Mouse (Mus musculus) kidney, embryonic 16.5 days (tissue): ENCODE results near the gene Rab21. TPM values are rescaled to one million over a fixed set of nuclear protein-coding genes. Genes with fewer than 3 reads are reported as not detected.

ENCODE experiments used
- ATAC-seq: fragments of 200-750 bp; cut with Nextera tagmentation; 2 replicates; pipeline ENCODE4 v1.8.0; 2017; ENCODE audit warnings: moderate TSS enrichment; ENCODE audit not compliant: low FRiP score, low TSS enrichment
- H3K27ac ChIP-seq: fragments of 300-500 bp; sonication (generic); 2 replicates; pipeline ENCODE4 v1.5.1; 2014; ENCODE audit warnings: low read length
- H3K27me3 ChIP-seq: fragments of 300-500 bp; sonication (generic); 2 replicates; pipeline ENCODE4 v1.6.1; 2014; ENCODE audit warnings: low read length, control low read depth, mixed read lengths; ENCODE audit not compliant: insufficient read depth
- H3K36me3 ChIP-seq: fragments of 300-500 bp; sonication (generic); 2 replicates; pipeline ENCODE4 v1.6.1; 2014; ENCODE audit warnings: low read length, control low read depth, mixed read lengths; ENCODE audit not compliant: insufficient read depth
- H3K4me1 ChIP-seq: fragments of 300-500 bp; sonication (generic); 2 replicates; pipeline ENCODE4 v1.6.1; 2014; ENCODE audit warnings: low read length, control low read depth, mixed read lengths; ENCODE audit not compliant: insufficient read depth
- H3K4me2 ChIP-seq: fragments of 300-500 bp; sonication (generic); replicated peaks from 2 replicates; pipeline ENCODE4 v1.6.1; 2014; ENCODE audit warnings: low read depth, low read length
- H3K4me3 ChIP-seq: fragments of 300-500 bp; sonication (generic); 2 replicates; pipeline ENCODE4 v1.5.1; 2014; ENCODE audit warnings: mild to moderate bottlenecking, low read length
- H3K9ac ChIP-seq: fragments of 300-500 bp; sonication (generic); replicated peaks from 2 replicates; pipeline ENCODE4 v1.6.1; 2014; ENCODE audit warnings: low read length
- H3K9me3 ChIP-seq: fragments of 300-500 bp; sonication (generic); 2 replicates; pipeline ENCODE4 v1.6.1; 2016; ENCODE audit warnings: low read length, control low read depth
- WGBS: fragments of 180-500 bp; shearing (Covaris S2); extraction: QIAGEN DNeasy Blood & Tissue Kit; methylation state at CpG from one replicate; pipeline ENCODE4 v1.1.7; 2014; 5-methylcytosine and 5-hydroxymethylcytosine counted together
- polyA plus RNA-seq: library from polyadenylated mRNA; unstranded; fragments of >200 nt; fragmentation: Nextera tagmentation; extraction: Ambion mirVana; gene quantifications from 2 replicates; pipeline ENCODE4 v1.2.1, GENCODE M21; 2015

The Rab21 gene
- polyA plus RNA-seq, 1 experiment from 2014 or later = 4.9 TPM

DNA sequence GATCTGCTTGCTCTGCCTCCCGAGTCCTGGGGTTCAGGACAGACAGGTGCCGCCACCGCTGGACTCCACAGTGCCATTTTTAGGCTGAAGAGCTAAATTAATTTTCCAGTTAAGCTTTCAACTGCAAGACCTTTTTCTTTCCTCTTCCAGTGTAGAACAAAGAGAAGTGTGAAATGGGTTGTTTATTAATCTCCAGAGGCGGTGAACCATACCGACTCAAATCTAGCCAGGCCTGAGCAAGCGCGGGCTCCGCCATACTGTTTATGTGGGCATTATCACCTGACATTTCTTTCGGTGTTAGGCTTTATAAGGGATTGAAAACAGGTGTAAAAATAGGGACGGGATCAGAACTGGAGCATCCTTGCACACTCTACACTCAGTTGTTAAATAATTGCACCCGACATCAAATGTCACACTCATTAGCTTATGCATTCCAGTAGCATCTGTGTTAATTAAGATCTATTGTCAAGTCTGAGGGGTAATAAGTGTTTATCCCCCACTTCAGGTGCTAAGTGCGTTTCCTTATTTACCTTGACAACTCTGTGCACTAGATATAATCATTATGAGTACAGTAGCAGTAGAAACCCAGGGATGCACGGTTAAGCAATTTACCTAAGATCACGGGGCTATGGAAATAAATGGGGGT, 1.6 kb downstream of the Rab21 start:
- H3K4me1 ChIP-seq = peaks cover 45% of the 10 kb centered on the region
- no peaks in the 10 kb centered on the region for H3K9me3 ChIP-seq
- 53% methylated on average over 14 of the region's 14 CpGs for WGBS
- H3K27me3 ChIP-seq = no peaks in the 10 kb centered on the region
- peak; percentile 29; the same call in 1 of the 2 replicates for ATAC-seq
- peak overlapping the region; percentile 99 for H3K4me3 ChIP-seq
- H3K27ac ChIP-seq = peak overlapping the region; percentile 90
- H3K9ac ChIP-seq = peak overlapping the region; percentile 99
- no peaks in the 10 kb centered on the region for H3K36me3 ChIP-seq
- H3K4me2 ChIP-seq = peak overlapping the region; percentile 73

DNA sequence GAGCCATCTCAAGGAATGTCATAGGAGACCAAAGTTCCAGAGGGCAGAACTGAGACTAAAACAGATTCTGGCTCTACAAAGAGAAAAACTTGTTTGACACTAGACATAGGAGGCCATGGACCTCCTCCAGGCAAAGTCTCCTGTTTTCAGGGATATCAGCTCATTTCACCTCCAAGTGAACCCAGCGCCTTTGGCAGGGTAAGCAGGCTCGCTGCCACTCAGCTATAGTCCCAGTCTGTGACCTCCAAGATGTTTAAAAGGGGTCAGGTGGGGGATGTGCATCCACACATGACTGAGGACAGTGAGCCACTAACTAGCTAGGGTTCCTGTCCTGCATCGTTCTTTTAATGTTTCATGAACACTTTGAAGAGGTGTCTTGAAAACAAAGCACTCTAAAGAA, 2.7 kb downstream of the Rab21 start:
- Histone ChIP-seq H3K9me3 (no peaks in the 10 kb centered on the region), H3K27ac (peak overlapping the region; percentile 90), H3K27me3 (no peaks in the 10 kb centered on the region), H3K9ac (peak overlapping the region; percentile 59), H3K4me2 (peak overlapping the region; percentile 73), H3K4me3 (peak overlapping the region; percentile 99), H3K36me3 (no peaks in the 10 kb centered on the region), H3K4me1 (peaks cover 51% of the 10 kb centered on the region)
- WGBS = 15% methylated on average over 3 of the region's 3 CpGs
- ATAC-seq = peak; percentile 52

DNA sequence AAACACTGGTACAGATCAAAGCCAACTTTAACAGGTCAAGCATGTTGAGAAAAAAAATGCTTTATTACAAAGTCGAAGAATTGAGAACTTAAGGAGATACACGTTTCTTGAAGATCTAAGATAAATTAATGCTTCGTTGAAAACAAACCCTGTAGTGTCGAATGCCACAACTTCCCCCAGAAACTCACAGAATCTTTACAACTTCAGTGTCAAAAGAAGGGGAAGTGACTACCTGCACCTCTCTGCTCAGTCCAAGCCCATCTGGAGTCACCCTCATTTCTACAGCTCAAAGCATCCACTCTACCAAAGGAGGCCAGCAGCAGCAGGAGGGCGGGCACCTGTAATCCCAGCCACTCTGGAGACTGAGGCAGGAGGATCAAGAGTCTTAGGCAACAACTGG, 3.2 kb downstream of the Rab21 start:
- H3K9ac ChIP-seq = peak overlapping the region; percentile 59; the same call in 1 of the 2 replicates
- no peaks in the 10 kb centered on the region for H3K9me3 ChIP-seq
- H3K27me3 ChIP-seq = no peaks in the 10 kb centered on the region
- peak overlapping the region; percentile 99 for H3K4me3 ChIP-seq
- H3K36me3 ChIP-seq = no peaks in the 10 kb centered on the region
- peaks cover 51% of the 10 kb centered on the region for H3K4me1 ChIP-seq
- H3K4me2 ChIP-seq = peak overlapping the region; percentile 73
- peak overlapping the region; percentile 90; the same call in 1 of the 2 replicates for H3K27ac ChIP-seq
- WGBS = 68% methylated on average over 5 of the region's 5 CpGs
- ATAC-seq = no peak

DNA sequence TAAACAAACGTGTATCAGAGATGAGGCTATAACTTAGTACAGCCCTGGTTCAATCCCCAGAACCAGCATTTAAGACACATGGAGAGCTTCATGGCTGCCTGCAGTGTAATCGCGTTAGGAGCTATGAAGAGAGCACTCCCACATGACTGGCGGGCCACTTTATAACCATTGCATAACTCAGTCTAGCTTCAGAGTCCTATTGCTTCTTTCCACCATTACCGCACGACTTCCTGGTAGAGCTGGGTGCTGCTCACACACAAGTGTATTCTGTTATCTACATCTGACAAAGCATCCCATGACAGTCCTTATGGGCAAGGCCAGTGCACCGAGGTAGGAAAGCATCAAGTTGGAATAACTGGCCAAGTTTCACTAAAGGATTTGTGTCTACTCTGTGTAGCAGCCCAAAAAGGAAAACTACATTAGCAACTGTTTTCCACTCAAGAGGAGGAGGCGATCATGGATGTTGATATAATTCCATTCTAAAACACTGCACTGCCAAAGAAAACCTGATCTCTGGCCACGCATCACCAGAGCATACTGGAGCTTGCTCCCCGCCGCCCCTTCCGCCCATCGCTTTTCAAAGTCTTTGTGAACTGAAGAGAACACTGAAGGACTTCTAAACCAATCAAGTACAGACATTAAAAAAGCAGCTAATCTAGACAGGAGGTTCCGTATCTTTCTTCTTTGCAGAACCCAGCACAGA, 4.0 kb downstream of the Rab21 start:
- no peaks in the 10 kb centered on the region for H3K36me3 ChIP-seq
- H3K9me3 ChIP-seq = no peaks in the 10 kb centered on the region
- peaks cover 51% of the 10 kb centered on the region for H3K4me1 ChIP-seq
- no peak overlapping the region for H3K9ac ChIP-seq
- no peak overlapping the region for H3K27ac ChIP-seq
- H3K27me3 ChIP-seq = no peaks in the 10 kb centered on the region
- ATAC-seq = no peak
- no peak overlapping the region for H3K4me3 ChIP-seq
- 68% methylated on average over 14 of the region's 14 CpGs for WGBS
- H3K4me2 ChIP-seq = no peak overlapping the region

DNA sequence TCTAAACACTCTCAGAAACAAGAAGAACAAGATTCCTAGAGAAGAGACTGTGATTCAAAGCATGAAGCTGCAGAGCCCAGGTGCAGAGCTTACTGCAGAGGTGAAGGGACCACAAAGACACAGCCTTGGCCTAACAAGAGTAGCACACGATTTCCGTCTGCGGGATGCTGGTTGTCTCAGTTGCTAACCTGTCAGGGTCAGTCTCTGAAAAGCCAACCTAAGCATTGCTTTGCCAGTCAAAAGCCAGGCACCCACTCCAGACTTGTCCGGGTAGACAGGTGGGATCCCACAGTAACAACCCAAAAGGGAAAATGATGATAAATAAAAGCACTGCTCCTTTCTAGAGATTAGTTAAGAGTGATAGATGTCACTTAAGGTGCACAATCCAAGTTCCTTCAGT, 6.2 kb downstream of the Rab21 start:
- no peak overlapping the region for H3K27ac ChIP-seq
- H3K9me3 ChIP-seq = no peaks in the 10 kb centered on the region
- no peak overlapping the region for H3K4me2 ChIP-seq
- H3K27me3 ChIP-seq = no peaks in the 10 kb centered on the region
- 88% methylated on average over 4 of the region's 4 CpGs for WGBS
- peaks cover 49% of the 10 kb centered on the region for H3K4me1 ChIP-seq
- H3K4me3 ChIP-seq = no peak overlapping the region
- ATAC-seq = no peak
- no peaks in the 10 kb centered on the region; the same call in 1 of the 2 replicates for H3K36me3 ChIP-seq
- no peak overlapping the region for H3K9ac ChIP-seq

DNA sequence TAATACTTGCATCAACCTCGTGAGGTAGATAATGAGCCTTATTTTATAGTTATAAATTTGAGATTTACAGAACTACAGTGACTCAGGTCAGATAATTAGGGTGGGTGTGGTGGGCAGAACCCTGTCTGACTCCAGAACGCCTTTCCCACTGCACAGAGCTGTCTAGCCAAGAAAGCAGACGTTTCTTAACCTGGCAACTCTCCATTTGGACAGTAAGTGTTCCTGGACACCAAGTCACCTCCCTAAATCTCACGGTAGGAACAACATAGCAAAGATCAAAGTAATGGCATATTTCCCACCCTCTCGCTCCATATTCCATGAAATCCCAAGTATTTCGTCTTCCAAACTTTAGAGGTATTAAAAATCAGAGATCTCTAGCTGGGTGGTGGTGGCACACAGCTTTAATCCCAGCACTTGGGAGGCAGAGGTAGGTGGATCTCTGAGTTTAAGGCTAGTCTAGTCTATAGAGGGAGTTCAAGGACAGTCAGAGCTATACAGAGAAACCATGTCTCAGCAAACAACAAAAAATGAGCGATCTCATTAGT, 8.0 kb downstream of the Rab21 start:
- Histone ChIP-seq H3K27me3 (no peaks in the 10 kb centered on the region), H3K9ac (no peak overlapping the region), H3K4me2 (no peak overlapping the region), H3K27ac (no peak overlapping the region), H3K36me3 (peaks cover 6% of the 10 kb centered on the region; the same call in 1 of the 2 replicates), H3K4me1 (peaks cover 31% of the 10 kb centered on the region), H3K4me3 (no peak overlapping the region), H3K9me3 (peaks cover 5% of the 10 kb centered on the region)
- no peak for ATAC-seq
- 77% methylated on average over 7 of the region's 7 CpGs for WGBS

DNA sequence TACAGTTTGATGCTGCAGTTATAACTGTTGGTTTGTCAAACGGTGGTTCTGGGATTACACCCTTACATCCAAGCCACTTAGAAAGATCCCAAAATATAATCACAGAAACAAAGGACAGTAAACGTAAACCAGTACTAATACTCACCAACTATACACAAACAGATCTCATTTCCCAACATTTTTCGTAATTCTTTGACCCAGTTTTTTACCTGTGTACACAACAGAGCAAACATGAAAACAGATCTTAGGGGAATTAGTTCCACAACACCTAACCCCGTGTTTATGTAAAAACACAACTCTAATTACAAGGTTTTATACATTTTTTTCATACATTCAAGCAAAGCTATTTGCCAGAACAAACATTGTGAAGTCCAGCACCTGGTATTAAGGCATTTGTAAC, 16.7 kb downstream of the Rab21 start:
- no peak overlapping the region for H3K4me3 ChIP-seq
- no peak for ATAC-seq
- no peaks in the 10 kb centered on the region for H3K4me1 ChIP-seq
- no peak overlapping the region for H3K9ac ChIP-seq
- H3K9me3 ChIP-seq = peaks cover 2% of the 10 kb centered on the region
- 93% methylated on average over 4 of the region's 4 CpGs for WGBS
- H3K4me2 ChIP-seq = no peak overlapping the region
- H3K27me3 ChIP-seq = no peaks in the 10 kb centered on the region
- peaks cover 30% of the 10 kb centered on the region for H3K36me3 ChIP-seq
- no peak overlapping the region for H3K27ac ChIP-seq

DNA sequence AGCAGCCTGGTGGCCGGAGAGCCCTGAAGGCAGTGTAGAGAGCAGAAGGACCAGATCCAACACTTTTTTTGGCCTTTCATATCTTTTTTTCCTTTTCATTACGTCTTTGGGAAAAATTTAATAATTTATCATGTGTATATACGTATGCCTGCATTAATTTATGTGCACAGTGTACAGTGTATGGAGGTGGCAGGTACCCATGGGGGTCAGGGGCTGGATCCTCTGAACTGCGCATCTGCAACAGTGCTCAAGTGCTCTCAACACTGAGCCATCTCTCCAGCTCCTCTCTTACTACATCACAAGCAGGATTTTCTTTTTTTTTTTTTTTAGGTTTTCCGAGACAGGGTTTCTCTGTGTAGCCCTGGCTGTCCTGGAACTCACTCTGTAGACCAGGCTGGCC, 17.8 kb downstream of the Rab21 start:
- H3K27ac ChIP-seq = no peak overlapping the region
- no peak overlapping the region for H3K4me2 ChIP-seq
- no peaks in the 10 kb centered on the region for H3K4me1 ChIP-seq
- peaks cover 37% of the 10 kb centered on the region for H3K36me3 ChIP-seq
- no peak overlapping the region for H3K4me3 ChIP-seq
- no peaks in the 10 kb centered on the region for H3K27me3 ChIP-seq
- no peak overlapping the region for H3K9ac ChIP-seq
- no peaks in the 10 kb centered on the region for H3K9me3 ChIP-seq
- 95% methylated on average over 5 of the region's 5 CpGs for WGBS
- no peak for ATAC-seq

DNA sequence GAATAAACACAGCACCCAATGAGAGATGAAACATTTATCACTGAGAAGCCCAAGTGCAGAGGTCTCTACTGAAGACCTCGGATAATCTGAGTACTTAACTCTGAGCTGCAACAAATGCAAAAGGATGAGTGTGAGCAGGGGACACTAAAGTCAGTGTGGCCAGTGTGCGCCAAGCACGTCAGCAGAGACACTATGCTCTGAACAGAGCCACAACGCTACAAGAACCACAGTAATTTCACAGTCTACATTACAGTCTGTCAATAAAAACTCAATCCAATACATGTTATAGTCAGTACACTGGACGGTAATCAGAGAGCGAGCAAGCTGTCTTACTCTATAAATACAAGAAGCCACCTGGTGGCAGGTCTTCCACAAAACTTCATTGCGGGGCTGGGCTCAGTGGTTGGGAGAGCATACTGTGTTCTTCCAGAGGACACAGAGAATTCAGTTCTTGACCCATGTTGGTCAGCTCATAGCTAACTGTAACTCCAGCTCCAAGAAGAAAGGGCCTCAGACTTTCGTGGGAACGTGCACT, 18.9 kb downstream of the Rab21 start:
- Histone ChIP-seq H3K4me2 (no peak overlapping the region), H3K4me3 (no peak overlapping the region), H3K9me3 (no peaks in the 10 kb centered on the region), H3K27ac (no peak overlapping the region), H3K9ac (no peak overlapping the region), H3K36me3 (peaks cover 40% of the 10 kb centered on the region), H3K27me3 (no peaks in the 10 kb centered on the region), H3K4me1 (no peaks in the 10 kb centered on the region)
- 80% methylated on average over 9 of the region's 9 CpGs for WGBS
- no peak for ATAC-seq

DNA sequence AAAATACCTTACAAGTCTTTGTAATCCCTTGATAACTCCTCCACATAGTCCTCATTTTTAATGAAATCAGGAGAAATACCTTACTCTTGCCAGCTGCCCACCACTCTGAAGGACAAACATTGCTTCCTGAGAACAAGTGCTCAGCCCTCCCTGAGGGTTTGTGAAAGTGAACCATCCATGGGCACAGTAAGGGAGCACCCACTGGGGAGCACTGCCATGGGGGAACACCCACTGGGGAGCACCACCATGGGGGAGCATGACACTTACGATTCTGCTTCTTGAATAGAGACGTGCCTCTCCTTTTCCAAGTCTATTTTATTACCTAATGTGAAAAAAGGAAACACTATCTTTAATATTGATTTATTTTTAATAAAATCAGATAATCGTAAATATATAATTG, 20.2 kb downstream of the Rab21 start:
- 97% methylated on average over 3 of the region's 3 CpGs for WGBS
- H3K36me3 ChIP-seq = peaks cover 45% of the 10 kb centered on the region
- H3K27ac ChIP-seq = no peak overlapping the region
- no peak overlapping the region for H3K4me3 ChIP-seq
- ATAC-seq = no peak
- no peaks in the 10 kb centered on the region for H3K9me3 ChIP-seq
- no peak overlapping the region for H3K4me2 ChIP-seq
- H3K4me1 ChIP-seq = no peaks in the 10 kb centered on the region
- H3K27me3 ChIP-seq = no peaks in the 10 kb centered on the region
- no peak overlapping the region for H3K9ac ChIP-seq
